Mouse (Mus musculus) hindbrain, embryonic 13.5 days (tissue): ENCODE results near the gene Lrrc63. TPM values are rescaled to one million over a fixed set of nuclear protein-coding genes. Genes with fewer than 3 reads are reported as not detected.

ENCODE experiments used
- ATAC-seq: fragments of 200-750 bp; cut with Nextera tagmentation; 2 replicates; pipeline ENCODE4 v1.8.0; 2017; ENCODE audit warnings: moderate TSS enrichment; ENCODE audit not compliant: low FRiP score
- H3K27ac ChIP-seq: fragments of 300-500 bp; sonication (generic); 2 replicates; pipeline ENCODE4 v1.5.1; 2015; ENCODE audit warnings: inconsistent platforms, mild to moderate bottlenecking, moderate library complexity
- H3K27me3 ChIP-seq: fragments of 300-500 bp; sonication (generic); 2 replicates; pipeline ENCODE4 v1.6.1; 2015; ENCODE audit warnings: mild to moderate bottlenecking, inconsistent platforms
- H3K36me3 ChIP-seq: fragments of 300-500 bp; sonication (generic); 2 replicates; pipeline ENCODE4 v1.6.1; 2015; ENCODE audit warnings: mild to moderate bottlenecking, inconsistent platforms
- H3K4me1 ChIP-seq: fragments of 300-500 bp; sonication (generic); replicated peaks from 2 replicates; pipeline ENCODE4 v1.6.1; 2015; ENCODE audit warnings: inconsistent platforms
- H3K4me2 ChIP-seq: fragments of 300-500 bp; sonication (generic); 2 replicates; pipeline ENCODE4 v1.6.1; 2015; ENCODE audit warnings: inconsistent platforms, mild to moderate bottlenecking, moderate library complexity
- H3K4me3 ChIP-seq: fragments of 300-500 bp; sonication (generic); 2 replicates; pipeline ENCODE4 v1.5.1; 2015; ENCODE audit warnings: mild to moderate bottlenecking, inconsistent platforms
- H3K9ac ChIP-seq: fragments of 300-500 bp; sonication (generic); 2 replicates; pipeline ENCODE4 v1.6.1; 2015; ENCODE audit warnings: mild to moderate bottlenecking, inconsistent platforms
- H3K9me3 ChIP-seq: fragments of 300-500 bp; sonication (generic); 2 replicates; pipeline ENCODE4 v1.6.1; 2016; ENCODE audit warnings: inconsistent platforms
- WGBS: fragments of 180-500 bp; shearing (Covaris S2); methylation state at CpG from one replicate; pipeline ENCODE4 v1.1.7; 2015; 5-methylcytosine and 5-hydroxymethylcytosine counted together
- polyA plus RNA-seq: library from polyadenylated mRNA; unstranded; fragments of >200 nt; fragmentation: Nextera tagmentation; extraction: Ambion mirVana; gene quantifications from 2 replicates; pipeline ENCODE4 v1.2.1, GENCODE M21; 2015

The Lrrc63 gene
- polyA plus RNA-seq, 1 experiment from 2014 or later = 0.08 TPM

GRCm38 (mm10) chr14:75056861-75057431 is 73.7 kb downstream of the Lrrc63 start:
- no peak overlapping the region for H3K9ac ChIP-seq
- WGBS = 86% methylated on average over 9 of the region's 9 CpGs
- H3K27me3 ChIP-seq = no peaks in the 10 kb centered on the region
- H3K9me3 ChIP-seq = no peaks in the 10 kb centered on the region
- no peak overlapping the region for H3K4me2 ChIP-seq
- H3K4me3 ChIP-seq = no peak overlapping the region
- no peak overlapping the region for H3K27ac ChIP-seq
- ATAC-seq = no peak
- H3K36me3 ChIP-seq = no peaks in the 10 kb centered on the region
- no peaks in the 10 kb centered on the region for H3K4me1 ChIP-seq

- Histone ChIP-seq H3K4me3 (no peak overlapping the region), H3K4me1 (no peaks in the 10 kb centered on the region), H3K27ac (no peak overlapping the region), H3K4me2 (no peak overlapping the region), H3K27me3 (no peaks in the 10 kb centered on the region), H3K36me3 (no peaks in the 10 kb centered on the region), H3K9me3 (no peaks in the 10 kb centered on the region), H3K9ac (no peak overlapping the region)
- no peak for ATAC-seq
- WGBS = 84% methylated on average over 14 of the region's 14 CpGs
Measured at GRCm38 (mm10) chr14:75054455-75055343, 76.0 kb downstream of the Lrrc63 start.

GRCm38 (mm10) chr14:75052451-75052850 is 78.2 kb downstream of the Lrrc63 start:
- Histone ChIP-seq H3K4me2 (no peak overlapping the region), H3K9me3 (no peaks in the 10 kb centered on the region), H3K9ac (no peak overlapping the region), H3K27me3 (no peaks in the 10 kb centered on the region), H3K27ac (no peak overlapping the region), H3K36me3 (no peaks in the 10 kb centered on the region), H3K4me1 (no peaks in the 10 kb centered on the region), H3K4me3 (no peak overlapping the region)
- WGBS = 69% methylated on average over 8 of the region's 8 CpGs
- no peak for ATAC-seq

GRCm38 (mm10) chr14:75045184-75045583 is 85.5 kb downstream of the Lrrc63 start:
- Histone ChIP-seq H3K36me3 (no peaks in the 10 kb centered on the region), H3K4me1 (no peaks in the 10 kb centered on the region), H3K27ac (no peak overlapping the region), H3K4me3 (no peak overlapping the region), H3K9me3 (no peaks in the 10 kb centered on the region), H3K27me3 (no peaks in the 10 kb centered on the region), H3K4me2 (no peak overlapping the region), H3K9ac (no peak overlapping the region)
- ATAC-seq = no peak
- WGBS = 84% methylated on average over 7 of the region's 7 CpGs

- Histone ChIP-seq H3K27me3 (no peaks in the 10 kb centered on the region), H3K36me3 (no peaks in the 10 kb centered on the region), H3K27ac (no peak overlapping the region), H3K9me3 (no peaks in the 10 kb centered on the region), H3K4me3 (no peak overlapping the region), H3K4me1 (no peaks in the 10 kb centered on the region), H3K9ac (no peak overlapping the region), H3K4me2 (no peak overlapping the region)
- 66% methylated on average over 11 of the region's 11 CpGs for WGBS
- ATAC-seq = no peak
Measured at GRCm38 (mm10) chr14:75035431-75035830, 95.2 kb downstream of the Lrrc63 start.

Other genes starting within 250 kb of the Lrrc63 start
- gene Lrch1, start 183.0 kb downstream of the Lrrc63 start, polyA plus RNA-seq = 13.1 and 13.2 TPM in 2 replicates
- gene Rubcnl, start 114.9 kb downstream of the Lrrc63 start, polyA plus RNA-seq = 0.23 and 0.27 TPM in 2 replicates
- 15.6 and 16.0 TPM in 2 replicates for gene Lcp1, start 220 bp upstream of the Lrrc63 start, polyA plus RNA-seq
- not detected in 2 replicates for gene Cpb2, start 111.4 kb upstream of the Lrrc63 start, polyA plus RNA-seq
- gene Zc3h13, start 153.5 kb upstream of the Lrrc63 start, polyA plus RNA-seq = 42.4 and 49.5 TPM in 2 replicates